Mouse (Mus musculus) E14TG2a.4 (cell line): ENCODE results near the gene Parp2.
A peak's percentile ranks its signal among the peaks of the same experiment; 100 is the strongest.

Experiments used
- H3K27me3 ChIP-seq: 2 replicates; pipeline ENCODE4 v1.6.1; 2014; ENCODE audit warnings: low read length, control low read depth; ENCODE audit not compliant: insufficient read depth
- H3K36me3 ChIP-seq: 2 replicates; pipeline ENCODE4 v1.6.1; 2014; ENCODE audit warnings: low read length, control low read depth; ENCODE audit not compliant: insufficient read depth
- H3K4me1 ChIP-seq: replicated peaks from 2 replicates; pipeline ENCODE4 v1.6.1; 2014; ENCODE audit warnings: low read depth, low read length, control low read depth
- H3K4me3 ChIP-seq: replicated peaks from 2 replicates; pipeline ENCODE4 v1.5.1; 2014; ENCODE audit warnings: mild to moderate bottlenecking, low read length
- H3K9me3 ChIP-seq: 2 replicates; pipeline ENCODE4 v1.6.1; 2014; ENCODE audit warnings: low read length, control low read depth
- CTCF ChIP-seq: conservative IDR thresholded peaks from 2 replicates; pipeline ENCODE4 v1.5.1; 2014; ENCODE audit warnings: low read length
- NANOG ChIP-seq: IDR thresholded peaks from 2 replicates; pipeline ENCODE4 v1.6.1; 2014; ENCODE audit warnings: borderline replicate concordance, low read length, mixed read lengths
- POU5F1 ChIP-seq: IDR thresholded peaks from 2 replicates; pipeline ENCODE4 v1.6.1; 2014; ENCODE audit warnings: low read length, borderline replicate concordance

Gene Parp2

GRCm38 (mm10) chr14:50813060-50813459 lies 5.4 kb downstream of the Parp2 start:
- Histone ChIP-seq H3K9me3 (no peaks in the 10 kb centered on the region), H3K36me3 (peaks cover 81% of the 10 kb centered on the region), H3K4me3 (no peak overlapping the region), H3K4me1 (peaks cover 19% of the 10 kb centered on the region), H3K27me3 (no peaks in the 10 kb centered on the region)
- TF ChIP-seq CTCF = no peak
- TF ChIP-seq POU5F1 = no peak
- no peak for TF ChIP-seq NANOG

GRCm38 (mm10) chr14:50823240-50823639 lies 15.6 kb downstream of the Parp2 start:
- Histone ChIP-seq H3K27me3 (no peaks in the 10 kb centered on the region), H3K36me3 (peaks cover 65% of the 10 kb centered on the region)

GRCm38 (mm10) chr14:50824219-50824618 lies 16.6 kb downstream of the Parp2 start:
- Histone ChIP-seq H3K4me1 (peaks cover 4% of the 10 kb centered on the region; the same call in 1 of the 2 replicates), H3K27me3 (peaks cover 5% of the 10 kb centered on the region; the same call in 1 of the 2 replicates), H3K9me3 (no peaks in the 10 kb centered on the region), H3K4me3 (no peak overlapping the region), H3K36me3 (peaks cover 56% of the 10 kb centered on the region)
- no peak for TF ChIP-seq NANOG
- no peak for TF ChIP-seq CTCF
- TF ChIP-seq POU5F1 = no peak

More at GRCm38 (mm10) chr14:50823240-50823639, 15.6 kb downstream of the Parp2 start:
- Histone ChIP-seq H3K4me1 (no peaks in the 10 kb centered on the region), H3K4me3 (no peak overlapping the region), H3K9me3 (no peaks in the 10 kb centered on the region)
- no peak for TF ChIP-seq POU5F1
- peak; percentile 34 for TF ChIP-seq CTCF

GRCm38 (mm10) chr14:50826579-50826978 lies 18.9 kb downstream of the Parp2 start:
- H3K27me3 ChIP-seq = peaks cover 9% of the 10 kb centered on the region
- TF ChIP-seq NANOG (no peak), CTCF (no peak), POU5F1 (no peak)
- no peak overlapping the region for H3K4me3 ChIP-seq
- no peaks in the 10 kb centered on the region for H3K9me3 ChIP-seq
- peaks cover 38% of the 10 kb centered on the region for H3K36me3 ChIP-seq
- peaks cover 12% of the 10 kb centered on the region for H3K4me1 ChIP-seq

GRCm38 (mm10) chr14:50829878-50830277 lies 22.2 kb downstream of the Parp2 start:
- peaks cover 12% of the 10 kb centered on the region for H3K4me1 ChIP-seq
- no peak overlapping the region for H3K4me3 ChIP-seq
- H3K27me3 ChIP-seq = peaks cover 9% of the 10 kb centered on the region
- H3K36me3 ChIP-seq = peaks cover 19% of the 10 kb centered on the region
- H3K9me3 ChIP-seq = no peaks in the 10 kb centered on the region
- TF ChIP-seq CTCF (no peak), POU5F1 (no peak), NANOG (no peak)

GRCm38 (mm10) chr14:50833964-50834363 lies 26.3 kb downstream of the Parp2 start:
- Histone ChIP-seq H3K4me3 (no peak overlapping the region), H3K4me1 (peaks cover 24% of the 10 kb centered on the region), H3K27me3 (peaks cover 7% of the 10 kb centered on the region), H3K9me3 (no peaks in the 10 kb centered on the region), H3K36me3 (peaks cover 36% of the 10 kb centered on the region)
- no peak for TF ChIP-seq POU5F1
- TF ChIP-seq CTCF = no peak
- no peak for TF ChIP-seq NANOG

GRCm38 (mm10) chr14:50834435-50834834 lies 26.8 kb downstream of the Parp2 start:
- Histone ChIP-seq H3K4me1 (peaks cover 21% of the 10 kb centered on the region), H3K27me3 (peaks cover 4% of the 10 kb centered on the region), H3K36me3 (peaks cover 36% of the 10 kb centered on the region), H3K9me3 (no peaks in the 10 kb centered on the region), H3K4me3 (no peak overlapping the region)
- TF ChIP-seq NANOG (no peak), POU5F1 (no peak), CTCF (no peak)

- Histone ChIP-seq H3K9me3 (no peaks in the 10 kb centered on the region), H3K4me3 (no peak overlapping the region), H3K4me1 (peaks cover 16% of the 10 kb centered on the region), H3K36me3 (peaks cover 46% of the 10 kb centered on the region), H3K27me3 (no peaks in the 10 kb centered on the region)
- TF ChIP-seq CTCF (peak; percentile 42), NANOG (no peak), POU5F1 (no peak)
Measured at GRCm38 (mm10) chr14:50837236-50837635, 29.6 kb downstream of the Parp2 start.

GRCm38 (mm10) chr14:50855788-50856187 lies 48.1 kb downstream of the Parp2 start:
- TF ChIP-seq CTCF = no peak
- Histone ChIP-seq H3K36me3 (peaks cover 56% of the 10 kb centered on the region), H3K4me1 (peaks cover 5% of the 10 kb centered on the region; the same call in 1 of the 2 replicates), H3K27me3 (no peaks in the 10 kb centered on the region), H3K4me3 (no peak overlapping the region), H3K9me3 (peaks cover 3% of the 10 kb centered on the region; the same call in 1 of the 2 replicates)
